Mouse (Mus musculus) myocyte (in vitro differentiated cells): ENCODE measurements around the gene Tas2r143.

Source experiments
- CEBPB ChIP-seq: IDR thresholded peaks from 2 replicates; pipeline ENCODE4 v1.6.1; 2011; ENCODE audit warnings: mild to moderate bottlenecking, moderate library complexity; ENCODE audit not compliant: poor library complexity, insufficient read depth, severe bottlenecking
- E2F4 ChIP-seq: IDR thresholded peaks from one replicate; pipeline ENCODE4 v1.6.1; 2011; ENCODE audit warnings: mild to moderate bottlenecking, control low read depth, moderate library complexity; ENCODE audit not compliant: insufficient read depth
- MAX ChIP-seq: IDR thresholded peaks from one replicate; pipeline ENCODE4 v1.6.1; 2011; ENCODE audit warnings: low read depth, mild to moderate bottlenecking, control low read depth
- MYOD1 ChIP-seq, 3 experiments: IDR thresholded peaks; one replicate each; pipeline ENCODE4 v1.6.1; 2011; ENCODE audit warnings: control low read depth in 2 of 3, low read depth in 2 of 3, mild to moderate bottlenecking in 2 of 3, moderate library complexity in 1 of 3; ENCODE audit not compliant: insufficient read length in 2 of 3, control insufficient read depth in 1 of 3
- MYOG ChIP-seq, 3 experiments: IDR thresholded peaks; one replicate each; pipeline ENCODE4 v1.6.1; 2011; ENCODE audit warnings: control low read depth in 2 of 3, low read depth in 2 of 3, mild to moderate bottlenecking in 2 of 3; ENCODE audit not compliant: insufficient read length in 2 of 3, control insufficient read depth in 1 of 3, insufficient read depth in 1 of 3
- POLR2A ChIP-seq: IDR thresholded peaks from one replicate; pipeline ENCODE4 v1.6.1; 2011; ENCODE audit warnings: low read depth, mild to moderate bottlenecking, control low read depth, moderate library complexity; ENCODE audit not compliant: insufficient read length
- POLR2AphosphoS2 ChIP-seq: IDR thresholded peaks from one replicate; pipeline ENCODE4 v1.6.1; 2011; ENCODE audit warnings: low read depth, control low read depth; ENCODE audit not compliant: insufficient read length
- SRF ChIP-seq: IDR thresholded peaks from one replicate; pipeline ENCODE4 v1.6.1; 2011; ENCODE audit warnings: low read depth; ENCODE audit not compliant: control insufficient read depth, insufficient read length
- TCF12 ChIP-seq: IDR thresholded peaks from one replicate; pipeline ENCODE4 v1.6.1; 2011; ENCODE audit warnings: mild to moderate bottlenecking, control low read depth; ENCODE audit not compliant: poor library complexity, insufficient read depth, severe bottlenecking
- TCF3 ChIP-seq: IDR thresholded peaks from one replicate; pipeline ENCODE4 v1.6.1; 2011; ENCODE audit warnings: low read depth, control low read depth; ENCODE audit not compliant: insufficient read length
- USF1 ChIP-seq: IDR thresholded peaks from one replicate; pipeline ENCODE4 v1.6.1; 2011; ENCODE audit warnings: low read depth, mild to moderate bottlenecking, control low read depth, moderate library complexity

- TF ChIP-seq POLR2A = no peak
- no peak for TF ChIP-seq CEBPB
- no peak for TF ChIP-seq E2F4
- no peak for TF ChIP-seq USF1
- TF ChIP-seq TCF12 = no peak
- no peak for TF ChIP-seq MYOG (IDR thresholded peaks at IDR 0.05; ENCODE audit: control insufficient read depth in 1 of 3, insufficient read depth in 1 of 3, insufficient read length in 2 of 3, low read depth in 2 of 3)
- TF ChIP-seq MAX = no peak
- no peak for TF ChIP-seq TCF3
- TF ChIP-seq SRF = no peak
- TF ChIP-seq MYOD1 (IDR thresholded peaks at IDR 0.05; ENCODE audit: control insufficient read depth in 1 of 3, insufficient read length in 2 of 3, low read depth in 2 of 3) = no peak
- no peak for TF ChIP-seq POLR2AphosphoS2
Observed at GRCm38 (mm10) chr6:42399938-42400337, at the start of gene Tas2r143.
